Mouse (Mus musculus) megakaryocyte, embryonic 14.5 days (primary cell): ENCODE measurements around the gene Rundc1.

Experiments used
- FLI1 ChIP-seq: IDR thresholded peaks from 2 replicates; pipeline ENCODE4 v1.6.1; 2012; ENCODE audit warnings: low read length, inconsistent platforms, mixed read lengths
- GATA1 ChIP-seq: IDR thresholded peaks from 3 replicates; pipeline ENCODE4 v1.6.1; 2012; ENCODE audit warnings: mixed read lengths, low read length, inconsistent platforms, borderline replicate concordance

- TF ChIP-seq GATA1, result no peak
- TF ChIP-seq FLI1, result no peak
These were observed at the start of gene Rundc1, which contains the start of gene Ptges3l for GRCm38 (mm10) chr11:101424925-101425813.
